Mouse (Mus musculus): ENCODE data around the gene C130032M10Rik.
"Not testable (repeated sequence)": the region's sequence is repeated elsewhere in the genome, so short reads cannot be mapped to it uniquely, and the experiment has no call there.

The C130032M10Rik gene

DNA sequence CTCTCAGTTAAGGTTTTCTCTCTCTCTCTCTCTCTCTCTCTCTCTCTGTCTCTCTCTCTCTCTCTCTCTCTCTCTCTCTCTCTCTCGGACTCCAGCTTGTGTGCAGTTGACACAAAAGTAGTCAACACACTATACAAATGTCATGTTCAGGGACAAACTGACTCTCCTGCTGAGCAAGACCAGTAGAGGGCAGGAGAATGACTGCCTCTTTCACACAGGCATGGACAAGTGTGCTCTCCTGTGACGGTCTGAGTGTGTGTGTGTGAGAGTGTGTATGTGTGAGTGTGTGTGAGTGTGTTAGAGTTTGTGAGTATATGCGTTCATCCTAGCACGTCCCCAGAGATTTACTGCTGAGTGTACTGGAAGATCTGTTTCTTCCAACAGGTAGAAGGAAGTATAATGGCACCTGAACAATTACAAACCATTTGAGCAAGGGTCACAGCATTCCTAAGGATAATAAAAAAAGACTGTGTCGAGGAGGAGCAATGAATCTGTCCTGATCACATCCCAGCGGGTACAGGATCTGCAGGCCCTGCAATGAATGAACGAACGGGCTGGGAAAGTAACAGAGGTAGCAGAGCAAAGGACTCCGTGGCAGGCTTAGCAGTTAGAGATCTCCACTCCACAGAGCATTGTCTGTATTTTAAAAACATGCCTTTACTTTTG lies 3.4 kb downstream of the C130032M10Rik start:
- DNase-seq (ENCODE audit: low read depth) = no peak

DNA sequence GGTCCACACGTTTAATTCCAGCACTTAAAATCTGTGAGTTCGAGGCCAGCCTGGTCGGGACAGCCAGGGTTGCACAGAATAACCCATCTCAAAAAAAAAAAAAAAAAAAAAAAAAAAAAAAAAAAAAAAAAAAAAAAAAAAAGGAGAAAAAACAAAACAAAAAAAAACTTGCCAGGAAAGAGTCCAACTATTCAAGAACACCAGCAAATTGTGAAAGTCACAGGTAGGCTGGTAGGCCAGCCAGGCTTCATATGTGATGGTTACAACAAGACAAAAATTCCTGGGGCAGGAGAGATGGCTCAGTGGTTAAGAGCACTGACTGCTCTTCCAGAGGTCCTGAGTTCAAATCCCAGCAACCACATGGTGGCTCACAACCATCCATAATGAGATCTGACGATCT lies 5.0 kb downstream of the C130032M10Rik start:
- DNase-seq (ENCODE audit: low read depth) = not testable (repeated sequence)

DNA sequence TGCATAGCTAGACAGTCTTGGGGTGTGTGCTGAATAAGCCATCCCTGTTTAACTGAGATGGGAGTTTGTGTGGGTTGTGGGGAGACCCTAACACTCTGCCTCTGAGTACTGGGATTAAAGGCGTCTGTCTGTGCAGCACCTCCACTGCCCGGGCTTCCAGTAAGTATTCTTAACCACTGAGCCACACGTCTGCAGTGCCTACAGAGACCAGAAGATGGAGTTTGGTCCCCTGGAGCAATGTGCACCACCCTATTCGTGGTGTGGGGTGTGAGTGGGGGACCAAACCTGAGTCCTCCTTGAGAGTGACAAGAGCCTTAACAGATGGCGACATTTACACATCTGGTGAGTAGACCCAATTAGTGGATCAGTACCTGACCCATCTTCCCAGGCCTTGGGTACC lies 6.5 kb downstream of the C130032M10Rik start:
- no peak for DNase-seq (ENCODE audit: low read depth)

DNA sequence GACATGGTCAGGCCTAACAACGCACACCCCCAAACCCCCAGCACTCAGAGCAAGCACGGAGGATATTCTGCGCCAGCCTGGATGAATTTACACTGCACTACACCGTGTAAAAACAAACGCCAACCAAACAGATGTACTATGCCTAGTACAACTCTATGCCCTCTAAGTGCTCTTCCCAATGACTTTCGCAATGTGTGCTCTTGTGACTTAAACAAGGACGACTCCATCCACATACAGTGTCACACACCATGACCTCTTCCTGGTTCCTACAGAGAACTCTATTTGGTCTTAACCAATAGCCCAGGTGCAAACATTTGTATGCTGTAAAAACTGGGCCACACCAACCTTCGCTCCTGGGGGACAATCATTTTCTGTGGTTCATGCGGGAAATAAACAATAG lies 7.0 kb downstream of the C130032M10Rik start:
- DNase-seq (ENCODE audit: low read depth) = no peak

DNA sequence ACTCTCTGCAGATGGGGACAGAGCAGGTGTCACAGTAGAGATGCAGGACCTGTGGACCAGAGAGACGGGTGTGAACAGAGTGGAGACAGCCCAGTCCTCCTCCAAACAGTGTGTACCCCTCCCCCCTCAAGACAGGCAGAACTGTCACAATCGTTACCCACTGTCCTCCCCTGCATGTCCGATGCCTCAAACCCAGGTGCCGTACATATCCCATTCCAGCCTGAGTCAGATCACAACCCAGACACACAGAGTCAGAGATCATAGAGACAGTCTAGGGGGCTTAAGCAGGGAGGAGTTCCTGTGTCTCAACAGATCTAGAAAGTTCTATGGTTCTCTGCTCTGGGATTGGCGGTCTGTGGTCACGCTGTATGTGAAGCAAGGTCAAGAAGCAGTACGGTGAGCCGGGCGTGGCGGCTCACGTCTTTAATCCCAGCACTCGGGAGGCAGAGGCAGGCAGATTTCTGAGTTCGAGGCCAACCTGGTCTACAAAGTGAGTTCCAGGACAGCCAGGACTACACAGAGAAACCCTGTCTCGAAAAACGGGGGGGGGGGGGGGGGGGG lies 9.7 kb downstream of the C130032M10Rik start:
- no peak for DNase-seq (ENCODE audit: low read depth)

DNA sequence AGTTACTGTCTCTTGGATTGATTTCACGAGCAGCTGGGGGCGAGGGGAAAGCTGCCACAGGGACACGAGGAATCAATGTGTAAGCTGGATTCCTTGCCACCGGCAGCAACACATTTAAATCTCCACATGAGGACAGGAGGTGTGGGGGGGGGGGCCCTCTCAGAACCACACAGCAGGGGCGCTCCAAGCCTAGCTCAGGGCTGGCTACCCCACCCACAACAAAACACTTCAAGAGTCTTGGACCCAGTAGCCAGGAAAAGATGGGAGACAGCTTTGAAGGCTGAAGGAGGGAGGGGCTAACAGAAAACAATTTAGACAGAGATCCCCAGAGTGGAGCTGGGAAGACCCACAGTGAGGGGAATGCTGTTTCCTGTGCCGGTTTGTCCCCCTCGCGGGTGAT lies 10.4 kb downstream of the C130032M10Rik start:
- DNase-seq (ENCODE audit: low read depth) = no peak

DNA sequence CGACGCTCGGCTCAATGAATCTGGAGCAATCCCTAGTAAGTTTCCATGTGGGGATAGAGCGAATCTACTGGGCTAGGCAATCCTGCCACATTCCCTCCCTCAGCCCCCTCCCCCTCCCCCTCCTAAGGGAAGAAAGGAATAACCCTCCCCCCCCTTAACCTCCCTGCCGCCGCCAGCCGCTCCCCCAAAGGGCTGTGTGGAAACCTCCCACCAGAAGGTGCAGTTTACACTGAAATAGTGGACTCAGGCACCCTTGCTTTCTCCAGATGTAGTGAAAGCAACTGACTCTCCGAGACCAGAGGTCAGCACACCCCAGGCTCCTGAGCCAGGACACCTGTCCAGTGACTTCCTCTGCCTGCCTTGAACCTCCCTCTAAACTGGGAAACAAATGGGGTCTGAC lies 11.1 kb downstream of the C130032M10Rik start:
- DNase-seq (ENCODE audit: low read depth) = no peak

DNA sequence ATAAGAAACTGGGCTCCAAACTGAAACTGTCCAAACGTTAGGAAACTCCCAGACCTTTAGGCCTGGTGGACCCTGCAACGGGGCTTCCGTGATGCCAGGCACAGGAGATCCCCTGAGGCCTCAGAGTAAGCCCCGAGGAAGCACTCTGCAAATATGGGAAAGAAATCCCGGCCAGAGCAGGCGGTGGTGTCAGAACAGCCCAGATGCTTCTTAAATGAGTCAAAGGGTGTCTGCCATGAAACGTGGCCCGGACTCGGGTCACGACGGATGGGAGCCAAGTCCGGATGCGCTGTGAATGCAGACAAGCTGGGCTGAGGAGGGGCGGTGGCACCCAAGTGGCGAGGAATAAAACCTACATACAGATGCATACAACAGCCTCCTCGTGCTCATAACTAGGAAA lies 11.6 kb downstream of the C130032M10Rik start:
- DNase-seq (ENCODE audit: low read depth) = peak; percentile 71

DNA sequence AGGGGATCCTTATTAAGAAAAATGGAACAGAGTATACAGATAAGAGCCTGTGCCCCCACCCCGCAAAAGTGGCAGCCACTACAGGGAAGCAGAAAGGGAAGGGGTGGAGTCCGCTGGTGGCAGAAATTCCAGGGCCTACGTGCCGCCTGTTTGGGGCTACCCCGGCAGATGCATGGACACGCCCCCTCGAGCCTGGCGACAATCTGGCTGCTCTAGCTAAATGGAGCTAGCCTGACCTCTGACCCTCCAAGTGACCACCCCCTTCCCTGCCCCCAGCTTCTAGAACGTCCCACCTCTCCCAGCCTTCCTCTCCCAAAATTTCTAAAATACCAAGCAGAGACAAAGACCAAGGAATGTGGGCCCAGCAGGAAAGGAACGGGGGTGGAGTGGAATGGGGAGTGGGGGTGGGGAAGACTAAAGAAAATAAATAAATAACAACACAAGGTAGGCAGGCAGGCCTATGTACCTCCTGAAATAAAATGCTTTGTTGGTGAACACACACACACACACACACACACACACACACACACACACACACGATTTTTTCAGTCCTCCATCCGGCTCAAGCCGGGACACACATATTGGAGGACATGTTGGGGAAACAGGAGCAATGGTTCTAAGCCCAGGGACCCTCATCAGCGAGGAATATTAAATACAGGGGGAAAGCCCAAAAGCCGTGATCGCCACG lies 12.6 kb downstream of the C130032M10Rik start:
- no peak for DNase-seq (ENCODE audit: low read depth)

DNA sequence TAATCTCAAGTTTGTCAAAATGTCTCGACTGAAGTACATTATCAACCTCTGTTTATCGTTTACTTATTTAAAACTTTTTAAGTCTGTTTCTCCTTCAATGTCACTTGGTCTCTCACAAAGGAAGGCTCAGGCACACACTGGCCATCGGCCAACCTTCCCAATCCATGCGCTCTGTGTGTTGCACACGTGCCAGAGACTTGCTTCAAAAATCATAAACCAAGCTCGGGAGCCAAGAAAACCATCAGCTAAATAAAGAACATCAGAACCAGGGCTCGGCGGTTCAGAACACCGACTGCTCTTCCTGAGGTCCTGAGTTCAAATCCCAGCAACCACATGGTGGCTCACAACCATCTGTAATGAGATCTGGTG lies 13.2 kb downstream of the C130032M10Rik start:
- no peak for DNase-seq (ENCODE audit: low read depth)

DNA sequence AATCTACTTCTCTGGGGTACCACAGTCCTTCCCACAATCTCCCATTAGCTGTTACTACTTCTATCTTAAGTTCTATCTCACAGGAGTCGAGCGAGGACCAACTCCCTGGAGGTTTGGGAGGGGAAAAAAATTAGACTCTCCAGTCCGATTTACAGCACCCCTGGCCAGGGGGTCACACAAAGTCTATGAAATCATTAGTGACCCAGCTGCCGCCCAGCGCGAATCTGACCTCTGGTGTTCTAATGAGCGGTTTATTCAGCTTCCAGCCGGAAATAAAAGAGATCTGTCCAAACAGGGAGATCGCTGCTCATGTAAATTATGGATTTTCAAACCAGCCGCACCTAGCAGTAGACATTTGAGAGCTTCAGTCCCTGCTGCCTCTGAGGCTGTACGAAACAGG lies 15.8 kb downstream of the C130032M10Rik start:
- no peak for DNase-seq (ENCODE audit: low read depth)

DNA sequence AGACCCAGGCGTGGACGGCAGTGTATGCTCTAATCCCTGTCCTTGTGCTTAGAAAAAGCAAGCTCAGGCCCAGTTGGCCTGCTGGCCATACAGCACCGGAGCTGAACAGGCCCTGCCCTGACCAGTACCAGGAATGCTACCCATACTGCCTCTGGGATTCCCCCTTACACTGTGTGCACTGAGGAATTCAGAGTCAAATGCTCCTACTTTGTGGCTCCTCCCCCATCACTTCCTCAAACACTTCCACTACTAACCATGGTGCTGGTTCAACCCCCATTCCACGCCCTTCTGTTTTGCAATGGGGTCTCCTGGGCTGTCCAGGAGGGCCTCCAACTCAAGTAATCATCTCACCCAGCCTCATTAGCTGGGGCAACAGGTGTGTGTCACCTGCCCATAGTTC lies 18.4 kb downstream of the C130032M10Rik start:
- no peak for DNase-seq (ENCODE audit: low read depth)

DNA sequence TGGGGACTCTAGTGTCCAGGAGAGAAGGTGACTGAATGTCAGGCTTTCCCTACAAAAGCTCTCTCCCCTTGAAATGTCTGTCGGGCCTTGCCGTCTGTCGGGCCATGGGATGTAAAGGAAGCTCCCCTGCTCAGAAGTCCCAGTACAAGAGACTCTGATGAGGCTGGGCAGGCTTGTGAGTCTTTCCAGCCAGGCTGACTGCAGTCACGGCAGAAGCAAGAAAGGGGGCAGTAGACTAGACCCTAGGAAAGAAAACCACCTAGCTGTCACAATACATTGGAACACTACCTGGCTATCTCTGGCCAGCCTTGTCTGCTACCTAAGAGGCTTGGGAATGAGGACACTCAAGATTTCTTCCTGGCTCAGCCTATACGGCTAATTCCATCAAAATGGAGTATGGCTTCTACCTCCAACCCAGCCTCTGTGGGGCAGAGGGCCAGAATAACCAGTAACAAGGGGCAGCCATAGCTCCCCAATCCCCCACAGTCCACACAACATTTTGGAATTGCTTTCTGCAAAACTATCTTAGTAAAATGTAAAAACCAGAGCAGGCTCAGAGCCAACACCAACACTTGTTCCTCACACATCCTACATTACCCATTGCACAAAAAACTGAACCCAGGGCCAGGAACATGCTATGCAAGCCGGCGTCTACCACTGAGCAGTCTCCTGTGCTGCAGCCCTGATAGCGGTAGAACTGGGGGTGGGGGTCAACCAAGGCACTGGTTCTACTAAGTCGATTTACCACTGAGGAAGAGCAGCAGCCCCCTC lies 19.4 kb downstream of the C130032M10Rik start:
- no peak for DNase-seq (ENCODE audit: low read depth)

DNA sequence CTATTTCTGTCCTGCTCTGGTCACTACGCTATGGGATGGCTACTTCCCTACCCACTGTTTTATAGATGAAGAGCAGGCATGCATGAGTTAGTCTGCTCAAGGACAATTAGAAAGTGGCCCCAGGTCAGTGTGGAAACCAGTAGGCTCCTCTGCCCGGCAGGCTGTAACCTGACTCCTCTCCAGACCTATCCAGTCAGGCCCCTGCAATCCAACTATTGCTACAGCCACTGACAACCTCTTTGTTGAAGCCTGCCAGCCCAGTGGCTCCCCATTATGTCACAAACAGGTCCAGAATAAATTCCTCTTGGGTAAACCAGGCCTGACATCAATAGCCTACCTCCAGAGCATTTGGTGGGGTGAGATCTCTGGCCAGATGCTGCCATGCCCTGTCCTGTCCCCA lies 21.1 kb downstream of the C130032M10Rik start:
- DNase-seq (ENCODE audit: low read depth) = no peak

DNA sequence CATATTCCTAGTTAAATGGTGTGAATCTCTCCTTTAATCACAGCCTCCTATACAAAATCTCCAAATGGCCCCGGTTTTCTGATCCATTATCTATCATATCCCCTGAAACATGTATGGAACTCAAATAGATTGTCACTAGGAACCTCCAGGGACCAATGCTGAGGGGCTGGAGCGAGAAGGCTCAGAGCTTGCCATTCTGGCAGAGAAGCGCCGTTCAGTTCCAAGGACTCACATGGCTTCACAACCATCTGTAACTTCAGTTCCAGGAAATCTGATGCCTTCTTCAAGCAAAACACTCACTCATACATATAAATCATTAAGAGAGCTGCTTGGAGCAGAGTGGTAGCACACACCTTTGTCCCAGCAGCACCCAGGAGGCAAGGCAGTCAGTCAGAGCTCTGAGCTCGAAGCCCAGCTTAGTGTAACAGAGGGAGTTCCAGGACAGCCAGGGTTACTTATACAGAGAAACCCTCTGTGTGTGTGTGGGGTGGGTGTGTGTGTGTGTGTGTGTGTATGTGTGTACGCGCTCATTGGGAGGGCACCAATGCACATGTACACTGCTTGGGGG lies 23.6 kb downstream of the C130032M10Rik start:
- no peak for DNase-seq (ENCODE audit: low read depth)

DNA sequence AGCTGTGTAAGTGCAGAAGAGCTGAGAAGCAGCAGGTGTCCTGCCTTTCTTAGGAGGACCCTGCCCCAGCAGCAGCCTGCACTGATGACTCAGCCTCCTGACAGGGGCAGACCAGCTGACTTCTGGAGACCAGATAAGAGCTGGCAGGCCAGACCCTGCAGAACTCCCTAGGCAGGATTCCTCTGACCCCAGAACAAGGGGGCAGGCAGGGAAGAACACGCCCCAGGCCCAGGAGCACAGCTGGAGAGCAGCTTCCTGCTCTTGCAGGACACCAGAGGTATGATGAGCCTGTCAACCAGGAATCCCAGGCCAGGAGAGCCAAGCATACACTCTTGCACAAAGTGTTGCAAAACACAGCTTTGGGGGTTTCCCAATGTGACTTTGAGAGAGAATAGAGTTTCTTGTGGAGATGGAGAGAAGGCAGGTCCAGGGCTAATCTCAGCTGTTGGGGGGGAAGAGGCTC lies 25.8 kb downstream of the C130032M10Rik start:
- no peak for DNase-seq (ENCODE audit: low read depth)

DNA sequence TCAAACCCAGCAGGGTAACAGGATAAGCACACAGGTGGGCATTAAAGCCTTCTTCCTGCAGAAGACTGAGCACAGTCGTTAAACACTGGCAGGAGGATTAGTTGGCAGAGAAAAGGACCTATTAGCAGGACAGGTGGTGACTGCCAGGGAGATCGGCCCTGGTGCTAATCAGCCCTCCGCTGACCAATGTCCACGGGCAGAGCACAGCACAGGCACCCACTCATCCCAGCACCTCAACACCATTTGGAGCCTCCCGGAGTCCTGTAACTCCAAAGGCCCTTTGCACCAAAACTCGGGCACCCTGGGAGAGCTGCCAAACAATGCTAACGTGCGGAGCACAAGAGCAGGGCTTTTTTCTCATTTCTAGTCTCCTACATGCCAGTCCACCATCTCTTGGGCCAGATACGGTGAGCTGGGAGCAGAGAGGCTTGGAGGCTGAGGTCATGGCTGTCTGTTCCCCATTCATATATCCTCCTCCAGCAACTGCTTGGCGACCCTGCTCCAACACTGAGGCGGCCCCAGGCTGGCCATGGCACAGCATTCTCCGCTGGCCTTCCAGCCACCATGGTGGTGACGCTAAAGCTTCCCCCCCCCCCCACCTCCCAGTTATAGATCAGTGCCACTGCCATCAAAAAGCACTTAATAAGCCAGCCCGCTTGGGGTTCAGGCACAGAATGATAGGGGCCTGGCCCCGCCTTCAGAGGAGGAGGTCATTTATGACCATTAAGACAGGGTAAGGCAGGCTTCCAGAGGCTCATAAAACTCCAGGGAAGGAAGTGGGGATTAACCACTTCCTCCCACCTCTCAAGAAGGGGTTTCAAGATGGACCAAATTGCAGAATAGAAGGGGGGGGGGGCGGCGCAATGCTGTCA lies 28.6 kb downstream of the C130032M10Rik start:
- DNase-seq (ENCODE audit: low read depth) = no peak

DNA sequence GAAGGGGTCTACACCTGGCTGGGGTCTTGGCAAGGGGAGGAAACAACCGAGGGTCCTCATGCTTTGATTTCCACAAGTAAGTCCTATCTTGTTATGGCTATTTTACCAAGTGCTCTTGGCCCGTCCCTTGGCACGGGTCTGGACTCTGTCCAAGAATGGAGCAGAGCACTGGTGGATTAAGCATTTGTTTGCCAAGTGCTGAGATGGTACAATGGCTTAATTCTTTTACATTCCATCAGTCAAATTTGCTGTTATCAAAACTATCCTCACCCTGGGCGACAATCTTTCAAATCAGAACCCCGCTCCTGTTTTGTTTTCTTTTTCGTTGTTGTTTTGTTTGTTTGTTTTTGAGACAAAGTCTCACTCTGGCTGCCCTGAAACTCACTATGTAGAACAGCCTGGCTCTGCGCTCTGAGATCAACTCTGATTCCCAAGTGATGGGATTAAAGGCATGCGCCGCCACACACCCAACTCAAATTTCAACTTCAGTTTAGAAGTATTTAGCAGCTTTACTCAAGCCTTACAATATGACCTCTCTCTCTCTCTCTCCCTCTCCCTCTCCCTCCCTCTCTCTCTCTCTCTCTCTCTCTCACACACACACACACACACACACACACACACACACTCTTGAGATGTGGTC lies 29.4 kb downstream of the C130032M10Rik start:
- no peak for DNase-seq (ENCODE audit: low read depth)

DNA sequence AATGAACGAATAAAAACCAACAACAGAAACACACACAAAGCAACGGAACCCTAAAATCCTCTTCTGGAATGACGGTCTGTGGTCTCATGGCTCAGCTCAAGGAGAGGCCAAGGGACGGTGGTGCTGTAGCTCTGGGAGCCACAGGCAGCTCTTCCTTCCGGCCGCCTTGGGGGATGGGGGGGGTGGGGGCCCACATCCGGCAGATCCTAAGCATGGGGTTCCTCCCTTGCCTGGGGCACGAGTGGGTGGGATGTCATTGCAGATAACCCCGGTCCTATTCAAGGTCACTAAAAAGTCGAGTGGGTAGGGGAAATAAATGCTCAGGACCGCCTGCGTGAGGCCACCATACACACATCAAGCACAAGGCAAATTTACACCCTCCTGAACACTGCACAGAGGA lies 31.3 kb downstream of the C130032M10Rik start:
- DNase-seq (ENCODE audit: low read depth) = peak; percentile 70

DNA sequence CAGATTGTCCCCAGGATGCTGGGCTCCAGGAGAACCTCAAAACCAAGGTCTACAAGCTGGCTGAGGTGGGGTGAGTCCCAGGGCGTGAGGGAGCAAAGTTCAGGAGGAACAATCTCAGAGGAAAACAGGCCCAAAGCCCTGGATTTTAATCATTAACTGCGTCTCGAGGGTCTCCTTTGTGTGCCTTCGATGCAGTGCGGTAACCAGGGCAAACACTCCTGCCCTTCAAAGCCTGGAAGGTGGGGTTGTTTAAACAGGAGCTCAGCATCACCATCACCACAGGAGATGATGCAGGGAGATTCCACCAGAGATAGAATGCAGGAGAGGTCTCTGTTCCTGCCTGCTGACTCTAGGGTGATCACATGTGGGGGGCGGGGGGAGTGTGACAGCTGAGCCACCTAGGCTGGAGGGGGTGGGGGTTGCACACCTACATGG lies 32.2 kb downstream of the C130032M10Rik start:
- DNase-seq (ENCODE audit: low read depth) = peak; percentile 40

DNA sequence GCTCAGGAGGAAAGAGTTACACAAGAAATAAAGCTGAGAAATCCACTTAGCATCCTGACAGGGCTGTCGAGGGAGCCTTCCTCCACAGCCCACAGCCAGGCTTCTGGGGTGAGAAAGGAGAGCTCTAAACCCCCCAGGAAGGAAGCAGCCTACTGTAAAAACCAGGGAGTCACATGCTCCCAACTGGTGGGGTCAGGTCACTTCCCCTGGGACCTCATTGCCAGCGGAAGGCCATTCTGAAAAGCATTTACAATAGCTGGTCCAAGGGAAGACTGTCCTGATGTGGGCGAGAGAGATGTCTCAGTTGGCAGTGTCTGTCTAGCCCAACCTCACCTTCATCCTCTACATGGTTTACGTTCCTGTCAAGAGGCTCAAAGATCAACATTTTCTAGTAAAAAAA lies 33.0 kb downstream of the C130032M10Rik start:
- no peak for DNase-seq (ENCODE audit: low read depth)
